Mouse (Mus musculus): ENCODE data around the gene Ptpdc1. TPM values are rescaled to one million over a fixed set of nuclear protein-coding genes. Genes with fewer than 3 reads are reported as not detected.
A peak's percentile ranks its signal among the peaks of the same experiment; 100 is the strongest.

Ptpdc1 gene
- polyA plus RNA-seq (2015; fragmentation: Nextera tagmentation; extraction: Ambion mirVana): 4.8 and 5.2 TPM in 2 replicates

- 2% methylated on average over 76 of the region's 76 CpGs for WGBS
- ATAC-seq (replicated peaks; ENCODE audit: extremely low read depth, insufficient read depth, low FRiP score): peak; percentile 100
- peaks cover 7% of the 10 kb centered on the region; the same call in 1 of the 2 replicates for H3K4me1 ChIP-seq (ENCODE audit: control insufficient read depth, insufficient read depth, low read length)
- H3K27me3 ChIP-seq (ENCODE audit: control insufficient read depth, insufficient read depth, low read length): no peaks in the 10 kb centered on the region
- H3K9me3 ChIP-seq (replicated peaks; ENCODE audit: control insufficient read depth, low read length): no peaks in the 10 kb centered on the region
- H3K27ac ChIP-seq (ENCODE audit: low read length): peak within 1 kb of the TSS; percentile 80
- peak within 1 kb of the TSS; percentile 83 for H3K4me3 ChIP-seq (ENCODE audit: low read length)
- H3K4me2 ChIP-seq (ENCODE audit: low read depth, low read length): peak within 1 kb of the TSS; percentile 98
- peak within 1 kb of the TSS; percentile 93 for H3K9ac ChIP-seq (ENCODE audit: low read length)
- H3K36me3 ChIP-seq (ENCODE audit: control insufficient read depth, insufficient read depth): no peaks in the 10 kb centered on the region
Measured at GRCm38 (mm10) chr13:48625433-48626184, at the start of gene Ptpdc1. TSS of gene Ptpdc1 (minus strand) at chr13:48625664.

- WGBS: 78% methylated on average over 5 of the region's 5 CpGs
Measured at GRCm38 (mm10) chr13:48674609-48675008, 49.1 kb upstream of the Ptpdc1 start.

DNA sequence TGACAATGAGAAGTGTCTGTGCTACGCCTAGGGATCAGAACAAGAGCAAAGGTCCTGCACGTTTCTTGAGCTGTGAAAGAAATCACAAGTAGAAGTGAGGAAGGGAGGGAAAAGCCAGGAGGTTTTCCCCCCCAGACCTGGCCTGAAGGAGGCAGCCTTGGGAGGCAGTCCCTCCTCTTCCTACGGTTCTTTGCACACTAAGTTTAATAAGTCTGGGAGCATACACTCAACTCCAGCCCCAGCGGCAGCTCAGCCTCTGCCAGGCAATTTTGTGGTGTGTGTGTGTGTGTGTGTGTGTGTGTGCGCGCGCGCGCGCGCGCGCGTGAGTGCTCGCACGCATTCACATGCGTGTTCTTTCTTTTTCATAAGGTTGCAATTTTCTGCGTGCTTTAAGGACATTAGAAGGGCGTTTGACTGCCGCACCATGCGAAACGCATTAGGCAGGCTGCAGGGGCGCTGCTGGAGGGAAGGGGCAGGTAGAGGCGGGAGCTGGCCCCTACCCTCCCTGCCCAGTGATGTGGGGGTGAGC lies 46.9 kb upstream of the Ptpdc1 start:
- peak overlapping the region; percentile 34; the same call in 1 of the 2 replicates for H3K9ac ChIP-seq (ENCODE audit: low read length)
- H3K27me3 ChIP-seq (ENCODE audit: control insufficient read depth, insufficient read depth, low read length): peaks cover 58% of the 10 kb centered on the region
- peak overlapping the region; percentile 44 for H3K4me3 ChIP-seq (ENCODE audit: low read length)
- WGBS: 4% methylated on average over 24 of the region's 24 CpGs
- peak overlapping the region; percentile 58 for H3K4me2 ChIP-seq (ENCODE audit: low read depth, low read length)
- no peaks in the 10 kb centered on the region for H3K36me3 ChIP-seq (ENCODE audit: control insufficient read depth, insufficient read depth)
- no peak overlapping the region for H3K27ac ChIP-seq (ENCODE audit: low read length)
- ATAC-seq (replicated peaks; ENCODE audit: extremely low read depth, insufficient read depth, low FRiP score): no peak
- H3K9me3 ChIP-seq (replicated peaks; ENCODE audit: control insufficient read depth, low read length): peaks cover 4% of the 10 kb centered on the region
- H3K4me1 ChIP-seq (ENCODE audit: control insufficient read depth, insufficient read depth, low read length): peaks cover 13% of the 10 kb centered on the region

More at GRCm38 (mm10) chr13:48674609-48675008, 49.1 kb upstream of the Ptpdc1 start:
- H3K36me3 ChIP-seq (ENCODE audit: control insufficient read depth, insufficient read depth): no peaks in the 10 kb centered on the region
- H3K4me3 ChIP-seq (ENCODE audit: low read length): no peak overlapping the region
- no peak overlapping the region for H3K9ac ChIP-seq (ENCODE audit: low read length)
- H3K4me2 ChIP-seq (ENCODE audit: low read depth, low read length): no peak overlapping the region
- peaks cover 55% of the 10 kb centered on the region for H3K27me3 ChIP-seq (ENCODE audit: control insufficient read depth, insufficient read depth, low read length)
- H3K27ac ChIP-seq (ENCODE audit: low read length): no peak overlapping the region
- ATAC-seq (replicated peaks; ENCODE audit: extremely low read depth, insufficient read depth, low FRiP score): no peak
- peaks cover 4% of the 10 kb centered on the region for H3K9me3 ChIP-seq (replicated peaks; ENCODE audit: control insufficient read depth, low read length)
- H3K4me1 ChIP-seq (ENCODE audit: control insufficient read depth, insufficient read depth, low read length): peaks cover 4% of the 10 kb centered on the region; the same call in 1 of the 2 replicates

DNA sequence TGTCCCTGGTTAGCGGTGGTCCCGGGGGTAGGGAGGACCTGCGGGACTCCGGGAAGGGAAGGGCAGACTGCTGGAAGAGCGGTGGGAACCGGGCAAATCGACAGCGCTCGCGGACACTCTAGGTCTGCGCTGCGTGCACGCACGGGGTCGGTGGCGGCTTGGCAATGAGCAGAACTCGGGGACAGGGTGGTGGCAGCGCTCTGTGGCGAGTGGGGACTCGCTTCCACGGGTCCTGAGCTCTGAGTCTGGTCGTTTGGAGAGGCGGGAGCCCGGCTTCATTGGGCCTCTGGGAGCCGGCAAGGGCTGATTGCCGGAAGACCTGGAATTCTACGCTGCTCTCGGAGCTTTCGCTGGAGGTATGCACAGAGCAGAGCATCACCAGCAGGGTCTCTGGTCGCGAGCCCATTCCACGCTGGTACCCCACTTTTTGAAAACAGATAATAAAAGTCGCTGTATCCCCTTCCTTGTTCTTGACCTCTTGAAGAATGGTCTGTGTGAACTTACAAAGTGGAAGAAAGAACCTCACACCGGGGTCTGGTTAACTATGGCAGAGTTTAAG lies 43.6 kb upstream of the Ptpdc1 start:
- 1% methylated on average over 34 of the region's 34 CpGs for WGBS

GRCm38 (mm10) chr13:48668091-48668975 lies 42.9 kb upstream of the Ptpdc1 start:
- H3K4me2 ChIP-seq (ENCODE audit: low read depth, low read length): peak overlapping the region; percentile 60
- H3K4me1 ChIP-seq (ENCODE audit: control insufficient read depth, insufficient read depth, low read length): peaks cover 18% of the 10 kb centered on the region
- no peaks in the 10 kb centered on the region for H3K36me3 ChIP-seq (ENCODE audit: control insufficient read depth, insufficient read depth)
- no peak for ATAC-seq (replicated peaks; ENCODE audit: extremely low read depth, insufficient read depth, low FRiP score)
- 2% methylated on average over 33 of the region's 33 CpGs for WGBS
- no peak overlapping the region for H3K9ac ChIP-seq (ENCODE audit: low read length)
- peaks cover 85% of the 10 kb centered on the region for H3K27me3 ChIP-seq (ENCODE audit: control insufficient read depth, insufficient read depth, low read length)
- H3K4me3 ChIP-seq (ENCODE audit: low read length): peak overlapping the region; percentile 43
- H3K9me3 ChIP-seq (replicated peaks; ENCODE audit: control insufficient read depth, low read length): no peaks in the 10 kb centered on the region
- no peak overlapping the region for H3K27ac ChIP-seq (ENCODE audit: low read length)

More for the DNA sequence above, 43.6 kb upstream of the Ptpdc1 start:
- Histone ChIP-seq H3K4me3 (ENCODE audit: low read length) (peak overlapping the region; percentile 43), H3K27ac (ENCODE audit: low read length) (no peak overlapping the region), H3K9ac (ENCODE audit: low read length) (peak overlapping the region; percentile 32; the same call in 1 of the 2 replicates), H3K36me3 (ENCODE audit: control insufficient read depth, insufficient read depth) (no peaks in the 10 kb centered on the region), H3K4me1 (ENCODE audit: control insufficient read depth, insufficient read depth, low read length) (peaks cover 18% of the 10 kb centered on the region), H3K4me2 (ENCODE audit: low read depth, low read length) (peak overlapping the region; percentile 60), H3K9me3 (replicated peaks; ENCODE audit: control insufficient read depth, low read length) (no peaks in the 10 kb centered on the region), H3K27me3 (ENCODE audit: control insufficient read depth, insufficient read depth, low read length) (peaks cover 83% of the 10 kb centered on the region)
- no peak for ATAC-seq (replicated peaks; ENCODE audit: extremely low read depth, insufficient read depth, low FRiP score)

DNA sequence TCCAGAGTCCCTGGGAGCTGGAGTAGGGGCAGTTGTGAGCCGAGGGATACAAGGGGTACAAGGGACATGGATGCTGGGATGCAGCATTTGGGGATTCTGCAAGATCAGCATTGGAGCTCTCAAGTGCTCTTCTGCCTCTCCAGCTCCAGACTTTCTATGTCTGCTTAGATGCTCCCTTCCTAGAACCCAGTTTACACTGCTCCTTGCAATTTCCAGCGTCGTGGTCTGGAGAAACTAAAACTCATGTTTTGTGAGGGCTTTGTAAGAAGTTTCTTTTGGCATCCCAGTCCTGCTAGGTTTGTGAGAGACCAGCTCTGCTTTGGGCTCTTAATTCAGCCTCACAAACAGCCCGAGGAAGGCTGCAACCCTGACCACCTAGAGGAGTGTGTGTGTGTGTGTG lies 42.0 kb upstream of the Ptpdc1 start:
- H3K9ac ChIP-seq (ENCODE audit: low read length): no peak overlapping the region
- H3K27me3 ChIP-seq (ENCODE audit: control insufficient read depth, insufficient read depth, low read length): peaks cover 85% of the 10 kb centered on the region
- H3K4me2 ChIP-seq (ENCODE audit: low read depth, low read length): no peak overlapping the region
- no peak overlapping the region for H3K4me3 ChIP-seq (ENCODE audit: low read length)
- no peaks in the 10 kb centered on the region for H3K9me3 ChIP-seq (replicated peaks; ENCODE audit: control insufficient read depth, low read length)
- ATAC-seq (replicated peaks; ENCODE audit: extremely low read depth, insufficient read depth, low FRiP score): no peak
- peaks cover 24% of the 10 kb centered on the region for H3K4me1 ChIP-seq (ENCODE audit: control insufficient read depth, insufficient read depth, low read length)
- no peaks in the 10 kb centered on the region for H3K36me3 ChIP-seq (ENCODE audit: control insufficient read depth, insufficient read depth)
- WGBS: 9% methylated on average over 4 of the region's 4 CpGs
- H3K27ac ChIP-seq (ENCODE audit: low read length): no peak overlapping the region

DNA sequence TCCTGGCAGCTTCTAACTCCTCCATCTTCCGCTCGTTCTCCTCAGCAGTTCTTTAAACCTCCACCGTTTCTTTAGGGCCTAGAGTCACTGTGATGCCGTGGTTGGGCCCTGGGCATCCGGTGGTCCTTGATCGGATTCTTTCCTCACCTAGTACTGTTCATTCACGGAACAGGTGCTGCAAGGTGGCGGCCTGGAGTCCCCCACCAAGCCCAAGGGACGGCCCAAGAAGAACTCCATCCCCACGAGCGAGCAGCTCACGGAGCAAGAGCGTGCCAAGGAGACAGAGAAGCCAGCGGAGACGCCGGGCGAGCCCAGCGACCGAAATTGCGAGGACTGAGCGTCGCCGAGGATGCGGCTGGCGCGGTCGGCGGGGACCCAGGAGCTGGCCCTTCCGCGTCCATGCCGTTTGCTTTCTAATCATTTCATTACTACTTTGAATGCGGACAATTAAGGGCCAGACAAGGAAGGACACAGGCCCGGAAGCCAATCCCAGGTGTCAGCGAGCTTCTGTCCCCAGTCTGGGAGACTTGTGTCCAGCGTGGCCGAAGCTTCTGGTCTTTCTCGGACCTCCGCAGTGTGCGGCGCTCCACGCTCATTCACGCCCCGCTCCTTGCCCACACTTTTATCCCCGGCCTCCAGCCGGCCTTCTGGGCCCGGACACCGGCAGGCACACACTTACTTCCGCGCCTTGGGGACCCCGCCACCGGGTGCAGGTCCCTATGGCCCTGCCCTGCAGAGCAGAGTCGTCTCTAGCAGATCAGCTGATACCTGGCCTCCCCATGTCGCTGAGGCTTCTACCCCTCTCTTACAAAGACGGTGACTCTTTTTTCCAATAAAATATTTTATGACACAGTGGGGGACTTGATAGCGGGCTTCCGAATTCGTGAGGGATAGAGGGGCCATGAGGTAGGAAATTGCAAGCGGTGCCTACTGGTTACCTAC lies 40.5 kb upstream of the Ptpdc1 start:
- ATAC-seq (replicated peaks; ENCODE audit: extremely low read depth, insufficient read depth, low FRiP score): no peak
- Histone ChIP-seq H3K4me2 (ENCODE audit: low read depth, low read length) (peak overlapping the region; percentile 12; the same call in 1 of the 2 replicates), H3K9me3 (replicated peaks; ENCODE audit: control insufficient read depth, low read length) (no peaks in the 10 kb centered on the region), H3K4me1 (ENCODE audit: control insufficient read depth, insufficient read depth, low read length) (peaks cover 21% of the 10 kb centered on the region), H3K9ac (ENCODE audit: low read length) (no peak overlapping the region), H3K36me3 (ENCODE audit: control insufficient read depth, insufficient read depth) (no peaks in the 10 kb centered on the region), H3K27me3 (ENCODE audit: control insufficient read depth, insufficient read depth, low read length) (peaks cover 89% of the 10 kb centered on the region), H3K4me3 (ENCODE audit: low read length) (no peak overlapping the region), H3K27ac (ENCODE audit: low read length) (no peak overlapping the region)
- WGBS: 3% methylated on average over 58 of the region's 58 CpGs

Measured in heart, embryonic 16.5 days (tissue).